Mouse (Mus musculus) frontal cortex, postnatal 36 days (tissue): ENCODE data around the gene Trpm8.

ENCODE experiments used
- DNase-seq, 2 experiments: peaks; one replicate each; pipeline ENCODE4 v3.0.0; 2022; ENCODE audit warnings: low spot score in 2 of 2

The Trpm8 gene

DNA sequence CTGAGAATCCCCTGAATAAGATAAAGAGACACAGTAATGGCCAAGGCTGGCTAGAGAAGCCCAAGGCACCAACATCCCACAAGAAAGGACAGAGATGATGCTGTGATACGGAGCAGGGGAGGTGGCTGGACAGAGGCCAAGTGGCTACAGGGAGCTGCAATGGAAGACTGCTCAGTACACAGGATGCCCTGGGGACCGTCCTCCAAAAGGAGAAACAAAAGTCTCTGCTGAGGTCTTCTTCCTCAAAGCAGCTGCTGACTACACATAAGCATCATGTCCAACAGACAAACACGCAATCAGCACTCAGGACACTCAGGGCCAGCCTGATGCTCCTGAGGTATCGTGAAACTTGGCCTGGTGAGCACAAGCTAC is 12.6 kb upstream of the Trpm8 start:
- no peak for DNase-seq

DNA sequence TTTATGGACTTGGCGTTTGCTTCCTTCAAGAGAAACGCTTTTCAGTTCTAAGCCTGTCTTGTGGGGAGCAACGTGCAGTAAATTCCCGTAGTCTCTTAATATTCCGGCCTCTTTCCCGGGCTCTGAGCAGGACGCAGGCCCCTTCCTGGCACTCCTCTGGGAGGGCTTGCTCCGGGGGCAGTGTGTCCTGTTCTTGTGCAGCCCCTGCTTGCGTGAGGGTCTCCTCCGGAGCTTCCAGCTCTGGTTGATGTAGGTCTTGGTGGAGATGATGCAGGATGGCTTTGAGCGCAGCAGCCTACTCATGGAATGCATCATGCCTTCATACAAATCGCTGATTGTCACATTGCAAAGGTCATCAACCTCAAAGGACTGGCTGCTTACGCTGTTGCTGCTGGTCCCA is 11.3 kb upstream of the Trpm8 start:
- DNase-seq: no peak

DNA sequence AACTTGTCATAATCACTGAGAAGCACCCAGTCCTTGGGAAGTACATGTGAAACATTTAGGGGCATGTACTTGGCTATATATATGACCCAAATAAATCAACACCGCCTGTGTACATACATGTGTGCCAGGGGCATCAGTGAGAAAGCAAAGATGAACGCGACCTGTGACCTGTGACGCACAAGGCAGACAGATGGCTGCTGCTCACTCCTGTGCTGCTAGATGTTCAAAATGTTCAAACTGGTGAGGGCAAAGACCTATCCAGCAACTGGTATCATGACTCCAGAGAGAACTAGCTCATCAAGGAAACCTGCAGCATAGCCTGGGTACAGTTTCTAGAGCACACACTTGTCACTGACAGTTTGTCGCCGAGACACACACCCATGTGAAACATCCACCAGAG is 10.0 kb upstream of the Trpm8 start:
- no peak for DNase-seq

DNA sequence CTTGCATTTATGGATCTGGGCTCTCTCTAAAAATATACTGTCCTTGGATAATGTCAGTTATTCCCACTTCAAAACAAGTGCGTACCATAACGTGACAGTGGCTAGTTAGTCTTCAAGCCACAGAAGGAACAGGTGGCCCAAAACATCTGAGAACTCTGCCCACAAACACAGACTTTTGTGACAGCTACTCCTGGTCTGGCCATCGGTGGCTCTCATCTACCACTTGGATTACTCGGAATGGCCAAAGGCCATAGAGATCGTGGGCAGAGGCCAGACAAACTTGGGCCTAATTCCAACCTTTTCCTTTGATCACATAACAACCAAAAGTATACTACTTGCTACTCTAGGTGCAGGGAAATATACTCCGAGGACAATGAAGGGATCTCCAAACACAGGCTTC is 9.4 kb upstream of the Trpm8 start:
- DNase-seq: no peak

DNA sequence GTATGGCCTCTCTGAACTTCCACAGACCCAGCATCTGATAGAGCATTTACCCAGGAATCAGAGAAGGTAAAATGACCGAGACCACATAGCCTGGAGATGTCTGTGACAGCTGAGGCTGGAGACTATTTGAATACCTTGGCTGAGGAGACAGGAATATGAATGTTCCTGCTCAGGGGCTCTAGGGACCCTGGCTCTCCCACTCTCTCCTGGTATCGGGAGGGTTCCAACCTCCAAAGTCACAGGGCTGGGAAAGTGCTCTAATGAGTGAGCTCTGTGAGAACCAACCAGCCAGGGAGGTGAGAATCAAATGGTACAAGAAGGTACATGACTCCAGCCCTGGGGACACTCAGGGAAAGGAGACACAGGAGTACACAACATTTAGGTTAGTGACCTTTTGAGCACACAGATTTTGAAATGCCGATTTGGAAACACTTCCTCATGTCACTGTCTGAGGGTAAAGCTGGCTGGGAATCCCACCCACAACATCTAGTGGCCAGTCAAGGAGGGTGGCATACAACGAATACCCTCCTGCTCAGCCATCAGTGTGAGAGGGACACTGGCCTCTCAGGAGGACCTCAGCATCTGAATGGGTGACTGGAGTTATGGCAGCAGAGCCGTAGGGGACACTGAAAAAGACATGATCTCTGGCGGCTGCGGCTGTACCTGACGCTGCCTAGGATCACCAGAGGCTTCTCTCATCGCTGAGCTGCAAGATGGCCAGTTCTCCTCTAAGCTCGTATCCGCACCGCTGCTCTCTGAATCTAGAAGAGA is 7.7 kb upstream of the Trpm8 start:
- no peak for DNase-seq

DNA sequence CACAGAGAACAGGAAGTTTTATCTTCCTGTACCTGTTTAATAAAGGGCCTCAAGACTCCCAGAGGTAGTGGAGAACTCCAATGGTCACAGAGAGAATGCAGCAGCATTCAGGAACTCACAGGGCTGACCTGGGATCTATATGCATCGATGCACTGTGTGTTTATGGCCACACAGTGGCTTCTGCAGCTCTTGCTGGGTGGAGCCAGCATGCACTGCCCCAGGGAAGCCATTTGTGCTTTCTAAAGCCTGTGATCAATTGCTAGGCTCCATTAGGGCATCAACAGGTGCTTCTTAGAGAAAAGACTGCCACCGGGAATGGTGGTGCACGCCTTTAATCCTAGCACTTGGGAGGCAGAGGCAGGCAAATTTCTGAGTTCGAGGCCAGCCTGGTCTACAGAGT is 4.6 kb upstream of the Trpm8 start:
- no peak for DNase-seq

DNA sequence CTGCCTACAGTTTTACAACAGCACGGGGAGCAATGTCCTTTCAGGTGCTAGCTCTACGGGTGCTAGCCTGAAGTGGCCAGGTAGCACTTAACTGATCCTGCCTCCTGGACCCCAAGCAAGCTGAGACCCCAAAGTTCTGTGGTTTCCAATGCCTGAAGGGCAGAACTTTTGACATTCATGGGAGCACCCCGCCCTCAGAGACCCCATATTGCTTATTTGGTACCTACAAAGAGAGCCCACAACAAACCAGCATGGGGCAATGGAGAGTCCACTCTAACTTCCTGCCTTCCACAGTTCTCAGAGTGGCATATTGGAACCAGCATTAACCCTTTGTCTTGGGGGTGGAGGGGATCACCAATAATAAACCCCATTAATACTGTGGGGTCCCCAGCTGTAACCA is 4.1 kb upstream of the Trpm8 start:
- no peak for DNase-seq

DNA sequence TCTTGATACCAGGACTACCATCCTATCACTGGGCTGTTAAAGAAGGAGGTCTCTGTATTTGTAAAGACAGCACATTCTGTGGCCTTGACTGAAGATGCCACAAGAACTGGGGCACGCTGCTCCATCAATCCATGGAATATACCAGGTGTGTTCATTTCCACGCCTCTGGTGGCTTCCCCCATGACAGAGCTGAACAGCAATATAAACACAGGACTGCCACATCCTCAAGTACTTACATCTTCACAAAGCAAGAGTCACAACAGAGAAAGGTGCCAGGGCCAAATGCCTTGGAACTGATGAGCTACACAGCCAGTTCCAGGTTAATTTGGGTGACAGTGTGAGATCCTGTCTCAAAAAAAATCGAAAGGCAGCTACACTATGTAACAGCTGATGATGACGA is 3.6 kb upstream of the Trpm8 start:
- no peak for DNase-seq

DNA sequence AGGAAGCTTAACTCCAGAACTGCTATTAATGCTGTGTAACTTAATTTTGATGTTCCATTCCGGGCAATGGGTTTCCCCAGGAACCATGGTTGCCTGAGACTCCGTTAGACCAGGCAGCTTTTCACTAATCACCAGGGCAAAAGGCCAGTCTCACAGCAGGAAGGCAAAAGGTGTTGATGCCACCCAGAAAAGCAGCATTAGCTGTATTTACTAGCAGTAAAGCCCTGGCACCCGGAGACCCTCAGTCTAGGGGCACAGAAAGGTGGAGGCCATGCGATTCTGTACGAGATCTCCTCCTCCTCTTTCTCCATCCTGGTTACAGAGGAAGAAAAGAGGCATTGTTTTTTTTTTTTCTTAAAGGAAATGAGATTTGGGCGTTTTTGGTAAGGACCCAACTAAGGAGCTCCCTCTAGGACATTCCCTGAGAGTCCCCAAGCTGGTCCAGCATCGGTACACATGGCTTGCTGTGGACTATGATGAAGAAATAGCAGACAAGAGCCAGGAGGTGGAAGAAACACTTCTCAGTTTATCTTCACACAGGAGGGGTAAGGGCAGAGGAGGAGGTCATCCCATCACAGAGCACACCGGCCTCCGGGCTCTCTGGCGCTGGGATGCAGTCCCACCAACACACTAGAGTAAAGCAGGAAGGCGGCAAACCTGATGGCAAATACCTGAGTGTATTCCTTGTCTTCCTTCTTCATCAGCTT is 2.9 kb upstream of the Trpm8 start:
- no peak for DNase-seq

DNA sequence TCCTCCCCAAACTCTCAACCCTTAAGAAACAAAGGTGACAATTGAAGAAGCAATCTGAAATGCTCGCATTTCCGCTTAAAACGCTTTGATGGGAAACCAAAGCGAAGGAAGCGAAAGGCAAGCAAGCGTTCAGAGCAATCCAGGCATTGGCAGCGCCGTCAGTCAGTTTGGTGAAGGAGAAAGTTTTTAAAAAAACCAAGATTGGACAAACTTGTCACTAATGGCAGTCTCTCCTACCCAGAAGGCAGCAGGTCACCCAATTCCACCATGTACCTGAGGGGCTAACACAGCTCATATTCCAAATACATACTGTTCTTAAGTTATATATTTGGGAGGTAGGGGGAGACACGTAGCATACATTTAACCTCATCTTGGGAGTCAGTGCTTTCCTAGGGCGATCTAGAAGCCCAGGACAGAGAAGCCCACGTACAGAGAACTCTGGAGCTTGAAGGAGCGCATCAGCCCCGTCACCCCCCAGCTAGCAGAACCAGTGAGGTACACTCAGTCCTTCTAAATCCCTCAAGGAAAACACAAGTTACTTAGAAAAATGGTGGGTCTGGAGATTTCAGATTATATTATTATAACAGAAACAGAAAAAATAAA is 2.3 kb upstream of the Trpm8 start:
- peak in 1 of 2 experiments; percentile 0 for DNase-seq

DNA sequence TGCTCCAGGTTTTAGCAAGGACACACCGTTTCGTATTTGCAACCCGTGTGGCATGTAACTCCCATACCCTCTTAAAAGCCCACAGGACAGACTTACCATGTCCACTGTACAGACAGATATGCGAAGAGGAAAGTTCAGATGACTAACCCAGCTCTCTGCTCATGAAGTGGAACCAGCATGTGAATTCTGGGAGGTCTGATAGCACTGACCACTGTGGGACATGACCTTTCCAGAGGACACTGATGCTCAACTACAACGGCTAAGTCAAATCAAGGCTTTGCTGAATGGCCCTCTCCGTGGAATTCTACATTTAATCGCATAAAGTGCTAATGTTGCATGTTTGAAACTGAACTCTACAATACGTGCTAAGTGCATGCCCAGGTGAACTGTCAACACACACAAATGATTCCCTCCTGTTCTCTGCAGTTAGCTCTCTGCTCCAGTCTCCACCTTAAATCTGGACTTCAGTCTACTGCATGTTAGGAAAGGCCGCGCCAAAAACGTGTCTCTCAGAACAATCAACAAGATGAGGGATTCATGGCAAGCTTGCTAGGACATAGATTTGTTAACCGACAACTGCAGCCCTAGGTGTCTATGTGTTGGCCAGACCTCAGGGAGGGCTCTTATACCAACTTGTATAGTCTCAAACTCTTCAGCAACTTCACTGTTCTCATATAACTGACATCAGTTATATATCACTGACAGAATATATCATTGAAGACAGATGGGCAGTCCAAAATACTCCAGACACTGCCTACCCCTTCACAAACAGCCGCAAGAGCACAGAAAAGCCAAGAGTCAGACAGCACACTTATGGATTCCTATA is 1.6 kb upstream of the Trpm8 start:
- DNase-seq: peak in 1 of 2 experiments; percentile 2

DNA sequence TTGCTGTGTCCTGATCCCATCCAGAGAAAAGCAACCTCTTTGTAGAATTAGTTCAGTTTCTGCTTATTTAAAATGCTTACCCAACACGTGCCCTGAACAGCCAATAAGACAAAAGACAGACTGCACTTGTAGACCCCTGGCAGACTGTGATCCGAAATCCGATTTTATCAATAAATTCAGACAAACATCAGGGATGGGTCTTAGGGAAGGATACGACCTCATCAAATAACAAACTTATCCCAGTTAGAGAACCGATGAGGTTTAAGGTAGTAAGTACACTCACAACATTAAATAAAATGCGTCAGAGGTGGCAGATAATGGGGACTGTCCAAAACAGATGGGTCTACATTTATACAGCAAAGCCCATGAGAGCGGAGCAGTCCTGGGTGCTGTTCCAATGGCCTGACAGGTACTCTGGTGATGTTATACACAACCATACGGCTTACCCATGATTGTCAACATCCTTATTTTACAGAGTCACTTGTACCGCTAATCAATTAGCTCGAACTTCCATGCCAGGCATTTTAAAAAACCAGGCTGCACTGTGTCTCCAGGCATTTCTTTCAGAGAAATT is 850 bp upstream of the Trpm8 start:
- DNase-seq: peak in 1 of 2 experiments; percentile 53

DNA sequence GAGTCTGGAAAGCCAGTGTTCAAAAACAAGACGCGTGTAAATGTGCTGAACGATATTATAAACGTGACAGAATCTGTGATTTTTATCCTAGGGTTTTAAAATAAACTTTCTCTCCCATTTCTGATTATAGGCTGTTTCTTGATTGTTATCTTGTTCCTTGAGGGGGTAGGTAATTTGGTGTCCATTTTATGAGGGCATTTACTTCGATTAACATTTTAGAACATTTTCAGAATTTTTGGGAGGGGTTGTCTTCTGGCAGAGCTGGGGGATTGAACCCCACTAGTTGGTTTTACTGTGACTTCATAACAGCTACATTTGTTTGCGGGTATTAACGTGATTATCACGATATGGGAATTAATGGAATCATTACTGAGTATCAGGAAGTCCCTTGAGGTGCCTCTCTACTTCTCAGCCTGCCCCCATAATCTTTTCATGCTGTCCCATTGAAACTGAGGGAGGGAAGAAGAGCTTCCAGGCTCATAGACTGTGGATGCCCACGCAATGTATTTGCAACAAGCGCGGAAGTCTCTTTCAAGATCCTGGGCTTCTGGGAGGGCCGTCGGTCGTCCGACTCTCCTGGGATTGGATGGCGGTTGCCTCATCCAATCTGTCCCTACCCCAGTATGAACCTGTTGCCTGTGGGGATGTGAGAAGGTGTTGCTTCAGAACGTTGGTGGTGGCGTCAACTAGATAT is 504 bp downstream of the Trpm8 start:
- no peak for DNase-seq

DNA sequence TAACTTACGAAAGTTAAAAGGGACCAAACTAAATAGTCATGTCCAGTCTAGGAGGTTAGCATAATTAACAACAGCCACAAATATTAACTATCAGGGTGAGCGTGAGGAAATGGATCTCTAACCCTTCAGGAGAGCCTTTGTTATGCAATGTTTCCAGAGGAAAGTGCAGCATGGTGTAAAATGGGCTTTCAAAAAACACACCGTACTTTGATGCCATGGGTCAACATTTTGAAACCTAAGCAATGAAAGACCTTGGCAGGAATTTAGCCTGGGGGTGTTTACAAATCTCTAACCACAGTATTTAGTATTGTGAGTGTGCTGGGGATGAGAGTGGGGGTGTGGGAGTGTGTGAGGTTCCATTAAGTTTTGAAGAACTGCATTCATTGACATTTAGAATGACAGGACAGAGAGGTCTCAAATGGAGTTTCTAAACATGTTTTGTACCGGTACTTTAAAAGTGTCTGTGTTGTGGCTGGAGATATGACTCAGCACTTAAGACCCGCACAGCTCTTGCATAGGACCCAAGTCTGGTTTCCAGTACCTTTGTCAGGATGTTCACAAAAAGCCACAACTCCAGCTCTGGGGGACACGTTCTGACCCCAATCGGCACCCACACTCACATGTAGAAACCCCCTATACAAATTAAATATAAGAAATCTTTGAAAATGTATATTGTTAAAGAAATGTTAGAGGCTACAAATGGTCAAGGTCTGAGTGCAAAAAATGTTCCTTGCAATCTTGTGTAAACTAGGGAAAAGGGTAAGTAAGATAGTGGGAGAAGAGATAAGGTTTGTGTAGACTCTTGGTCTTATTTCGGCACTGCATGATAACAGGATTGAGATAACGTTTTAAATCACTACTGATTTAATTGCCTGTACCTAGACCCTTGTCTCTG is 1.9 kb downstream of the Trpm8 start:
- peak in 1 of 2 experiments; percentile 3 for DNase-seq

DNA sequence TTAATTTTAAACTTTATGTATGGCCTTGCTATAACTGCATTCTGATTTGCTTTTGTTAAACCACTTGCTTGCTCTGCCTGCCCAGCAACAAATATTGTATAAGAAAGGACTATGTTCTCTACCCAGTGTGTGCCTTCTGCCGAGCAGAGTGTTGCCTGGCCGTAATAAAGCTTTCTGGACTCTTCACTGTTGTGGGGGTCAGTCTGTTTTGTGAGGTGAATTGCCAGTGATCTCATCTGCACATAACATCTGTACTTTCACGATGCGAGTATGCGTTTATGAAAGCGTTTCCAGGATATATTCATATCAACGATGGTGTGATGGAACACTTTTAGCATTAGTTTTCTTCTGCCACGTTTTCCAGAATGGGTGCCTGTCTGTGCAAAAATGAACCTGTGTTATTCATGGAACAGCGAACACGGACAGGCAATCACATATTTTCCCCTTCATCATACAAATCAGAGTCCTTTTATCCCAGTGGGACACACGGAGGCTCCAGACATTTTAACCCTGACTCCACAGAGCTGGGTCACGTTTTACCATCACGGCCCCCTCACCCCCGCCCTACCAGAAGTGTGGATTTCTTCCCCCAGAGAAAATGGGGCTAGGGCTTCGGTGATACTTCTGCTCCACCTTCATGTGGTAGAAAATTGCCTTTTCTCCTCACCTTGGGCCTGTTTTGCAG is 2.7 kb downstream of the Trpm8 start:
- DNase-seq: no peak

DNA sequence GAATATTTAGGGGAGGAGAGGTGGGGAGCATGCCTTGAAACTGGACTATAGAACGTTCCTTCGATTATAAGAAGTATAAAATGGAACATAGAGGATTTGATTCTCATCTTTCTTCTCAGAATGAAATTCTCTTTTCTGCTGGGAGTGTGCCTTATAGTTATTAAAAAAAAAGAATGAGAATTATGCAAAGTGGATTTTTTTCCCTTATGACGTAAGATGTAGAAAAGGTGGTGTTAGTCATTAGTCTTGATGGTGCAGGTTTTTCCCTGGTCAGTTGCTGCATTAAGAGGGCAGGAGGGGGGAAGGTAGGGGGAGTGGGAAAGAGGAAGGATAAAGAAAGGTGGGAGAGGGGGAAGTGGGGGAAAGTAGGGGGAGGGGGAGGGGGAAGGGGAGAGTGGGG is 4.8 kb downstream of the Trpm8 start:
- no peak for DNase-seq

DNA sequence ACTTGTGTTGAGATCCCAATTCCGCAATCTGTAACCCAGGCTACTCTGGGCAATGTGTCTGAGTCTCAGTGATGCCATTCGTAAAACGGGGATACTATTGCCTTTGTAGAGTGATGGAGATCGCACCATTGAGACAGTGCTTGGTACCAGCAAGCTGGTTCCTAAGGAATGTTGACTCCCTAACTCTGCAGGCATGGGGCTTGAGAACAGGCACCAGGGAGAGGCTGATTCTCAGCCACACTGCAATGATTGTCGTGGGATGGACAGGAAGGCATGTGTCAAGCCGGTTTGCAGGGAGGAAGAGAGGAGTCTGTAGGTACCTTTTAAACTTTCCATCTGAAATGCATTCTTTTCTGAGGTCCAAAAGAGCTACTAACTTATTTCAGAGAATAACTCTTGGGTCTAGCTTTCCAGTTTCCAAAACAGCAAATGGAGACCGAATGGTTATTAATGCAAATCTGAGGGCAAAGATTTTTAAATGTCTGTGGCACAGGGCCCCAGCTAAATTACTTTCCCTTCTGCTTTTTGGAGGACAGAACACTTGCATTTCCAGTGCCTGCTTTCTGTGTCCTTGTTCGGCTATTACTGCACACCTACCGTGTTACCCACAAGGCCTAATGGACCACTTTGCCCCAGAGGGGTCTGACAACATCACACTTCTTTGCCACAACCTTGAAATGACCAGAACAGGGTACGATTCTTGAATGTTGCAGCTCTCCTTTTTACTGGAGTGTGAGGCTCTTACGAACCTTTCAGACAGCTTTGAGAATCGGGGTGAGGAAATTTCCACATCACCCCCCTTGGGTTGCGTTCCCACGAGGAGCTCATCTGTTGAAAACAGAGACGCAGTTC is 6.1 kb downstream of the Trpm8 start:
- DNase-seq: no peak

DNA sequence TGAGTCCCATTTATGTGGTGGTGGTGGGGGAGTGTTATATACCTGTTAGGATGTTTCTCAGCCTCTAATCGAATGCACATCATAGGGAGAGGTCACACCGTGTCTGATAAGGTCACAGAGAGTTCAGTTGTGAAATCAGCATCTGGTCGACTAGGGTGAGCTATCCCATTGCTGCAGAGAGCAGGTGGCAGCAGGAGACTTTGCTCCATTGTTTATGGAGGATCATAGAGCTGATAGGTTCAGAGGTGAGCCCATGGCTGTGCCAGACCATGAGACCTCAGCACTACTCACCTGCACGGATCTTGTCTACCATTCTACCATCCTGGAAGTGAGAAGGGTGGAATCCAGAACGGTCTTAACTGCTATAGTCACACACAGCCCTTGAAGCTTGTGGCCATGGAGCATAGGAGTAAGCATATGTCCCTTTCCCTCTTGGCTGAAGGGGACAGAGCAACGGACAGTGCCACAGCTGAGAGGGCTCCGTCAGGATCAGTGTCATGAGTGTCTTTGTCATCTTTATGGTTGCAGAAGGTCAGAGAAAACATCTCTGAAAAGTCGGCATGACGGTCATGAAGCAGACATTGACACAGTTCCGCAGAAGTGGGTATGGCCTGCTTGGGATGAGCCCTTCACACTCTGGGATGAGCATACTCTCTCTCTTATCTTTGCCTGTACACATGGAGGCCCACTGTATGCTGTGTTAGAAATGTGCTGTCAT is 6.9 kb downstream of the Trpm8 start:
- no peak for DNase-seq
